Mouse (Mus musculus) regulatory T cell (primary cell): Measurements from ENCODE around the gene Zfp654.
"Not testable (repeated sequence)": the region's sequence is repeated elsewhere in the genome, so short reads cannot be mapped to it uniquely, and the experiment has no call there.

Experiments used
- in situ Hi-C: fragments of 300-600 bp; cut with MboI, MseI; formaldehyde crosslinking; loops from one replicate; pipeline ENCODE4 v1.15.1; 2025; ENCODE audit warnings: high pct_unique_total_duplicates

Gene Zfp654

DNA sequence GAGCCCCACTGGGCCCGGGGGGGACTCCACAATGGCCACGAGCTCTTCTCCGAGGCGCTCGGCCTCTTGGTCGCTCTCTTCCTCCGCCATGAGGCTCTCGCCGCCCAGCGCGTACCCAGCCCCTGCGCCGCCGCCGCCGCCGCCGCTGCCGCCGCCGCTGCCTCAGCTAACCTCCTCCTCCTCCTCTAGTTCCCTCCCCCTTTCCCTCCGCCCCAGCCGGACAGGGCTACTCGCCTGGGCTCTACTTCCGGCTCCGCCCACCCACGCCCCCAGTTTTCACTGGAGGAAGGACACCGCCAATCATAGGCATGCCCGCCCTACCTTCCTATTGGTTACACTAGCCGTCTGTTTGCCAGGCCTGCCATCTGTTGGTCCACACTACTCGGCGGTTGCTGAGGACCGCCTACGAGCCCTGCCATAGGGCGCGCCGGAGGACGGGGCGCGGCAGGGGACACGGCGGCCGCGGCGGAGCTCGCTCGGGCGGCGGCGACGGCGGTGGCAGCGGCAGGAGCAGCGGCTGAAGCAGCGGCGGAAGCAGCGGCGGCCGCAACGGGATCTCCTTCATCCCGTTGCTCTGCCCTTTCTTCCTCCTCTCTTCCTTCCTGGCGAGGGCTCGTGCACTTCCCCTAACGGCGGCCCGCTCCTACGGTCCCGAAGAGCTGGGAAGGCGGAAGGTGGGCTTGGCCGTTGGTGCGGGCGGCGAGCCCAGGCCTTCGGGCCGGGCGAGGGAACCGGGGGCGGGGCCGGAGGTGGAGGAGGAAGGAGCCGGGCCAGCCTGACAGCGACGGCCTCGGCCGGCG, at the start of gene Zfp654, which contains the start of gene Cggbp1:
Gene Zfp654 (minus strand): TSS at position 90 of the 800 bp plus-strand sequence.
Gene Cggbp1 (plus strand): TSS at position 434 of the 800 bp plus-strand sequence.
- in situ Hi-C loops = no loop called here

DNA sequence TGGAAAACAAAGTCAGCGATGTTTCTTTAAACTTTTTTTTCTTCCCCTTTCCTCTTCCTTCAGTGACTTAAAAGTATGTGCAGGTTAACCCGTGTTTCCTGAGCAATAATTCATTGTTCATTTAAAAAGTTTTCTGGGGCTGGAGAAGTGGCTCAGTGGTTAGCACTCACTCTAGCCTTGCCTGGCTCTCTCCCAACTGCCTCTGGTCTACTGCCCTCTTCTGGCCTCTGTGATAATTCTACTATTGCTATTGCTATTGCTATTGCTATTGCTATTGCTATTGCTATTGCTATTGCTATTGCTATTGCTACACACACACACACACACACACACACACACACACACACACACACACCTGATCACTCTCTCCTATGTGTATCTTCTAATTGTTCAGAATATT, 47.6 kb upstream of the Zfp654 start:
- in situ Hi-C loops = no loop called here

DNA sequence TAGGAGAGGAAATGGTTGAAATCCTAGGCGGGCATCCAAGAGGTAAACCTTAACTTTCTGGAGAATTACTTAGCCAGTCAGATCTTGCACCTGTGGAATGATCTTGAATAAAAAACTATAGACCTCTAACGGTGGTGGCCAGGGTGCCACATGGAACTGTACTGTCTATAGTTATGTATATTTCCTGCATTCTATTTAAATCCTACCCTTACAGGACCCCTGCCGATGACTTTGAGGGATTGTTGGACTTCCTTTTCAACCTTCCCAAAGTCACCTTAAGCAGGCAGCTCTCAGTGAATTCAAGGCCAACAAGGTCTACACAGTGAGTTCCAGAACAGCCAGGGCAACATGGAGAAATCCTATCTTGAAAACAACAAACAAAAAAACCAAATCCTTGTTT, 38.0 kb upstream of the Zfp654 start:
- in situ Hi-C loops = no loop called here

DNA sequence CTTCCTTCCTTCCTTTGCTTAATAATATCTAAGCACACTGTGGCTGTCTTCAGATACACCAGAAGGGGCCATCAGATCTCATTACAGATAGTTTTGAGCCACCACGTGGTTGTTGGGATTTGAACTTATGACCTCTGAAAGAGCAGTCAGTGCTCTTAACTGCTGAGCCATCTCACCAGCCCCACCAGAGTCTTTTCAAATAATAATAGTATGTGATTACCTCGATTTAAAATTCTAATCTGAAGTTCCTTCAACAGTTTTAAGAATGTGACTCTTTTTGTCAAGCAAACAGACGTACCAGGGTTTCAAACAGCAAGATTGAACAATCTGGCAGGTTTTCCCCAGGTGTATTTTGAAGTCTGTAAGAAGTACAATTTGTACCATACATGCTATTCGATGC, 34.1 kb upstream of the Zfp654 start:
- in situ Hi-C loops = no loop called here

DNA sequence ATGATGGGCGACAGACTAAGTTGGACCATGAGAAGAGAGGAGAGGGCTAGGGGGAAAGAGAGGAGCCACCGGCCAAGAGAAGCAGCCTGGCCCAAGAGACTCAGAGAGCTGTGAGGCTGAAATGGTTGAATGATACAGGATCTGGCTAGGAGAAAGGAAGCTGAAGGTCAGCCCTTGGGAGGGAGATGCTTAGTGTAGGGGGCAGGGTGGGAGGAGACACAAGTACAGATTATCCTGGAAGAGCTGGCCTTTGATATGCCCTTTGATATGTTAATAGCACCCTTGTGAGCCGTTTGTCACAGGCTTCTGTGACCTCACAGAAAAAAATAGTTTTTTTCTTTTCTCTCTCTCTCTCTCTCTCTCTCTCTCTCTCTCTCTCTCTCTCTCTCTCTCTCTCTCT, 33.7 kb upstream of the Zfp654 start:
- in situ Hi-C loops = no loop called here

DNA sequence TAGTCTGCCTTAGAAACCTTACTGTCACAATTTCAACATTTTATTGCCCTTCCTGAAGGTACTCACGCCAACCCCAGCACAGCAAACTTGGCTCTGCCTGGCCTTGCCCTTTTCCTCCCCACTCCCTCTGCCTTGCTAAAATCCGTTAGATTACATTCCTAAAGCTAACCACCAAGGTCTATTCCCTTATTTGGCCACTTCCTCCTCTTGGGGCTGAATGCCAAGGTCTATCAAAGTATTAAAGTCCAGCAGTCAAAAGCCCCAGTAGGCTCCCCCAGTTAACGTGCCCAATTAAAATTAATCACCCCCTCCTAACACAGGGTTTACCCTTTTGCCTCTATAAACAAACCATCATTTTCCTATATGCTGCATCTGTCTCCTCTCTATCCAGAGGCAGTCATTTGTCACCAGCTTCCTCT, 33.0 kb upstream of the Zfp654 start:
- in situ Hi-C loops = no loop called here

DNA sequence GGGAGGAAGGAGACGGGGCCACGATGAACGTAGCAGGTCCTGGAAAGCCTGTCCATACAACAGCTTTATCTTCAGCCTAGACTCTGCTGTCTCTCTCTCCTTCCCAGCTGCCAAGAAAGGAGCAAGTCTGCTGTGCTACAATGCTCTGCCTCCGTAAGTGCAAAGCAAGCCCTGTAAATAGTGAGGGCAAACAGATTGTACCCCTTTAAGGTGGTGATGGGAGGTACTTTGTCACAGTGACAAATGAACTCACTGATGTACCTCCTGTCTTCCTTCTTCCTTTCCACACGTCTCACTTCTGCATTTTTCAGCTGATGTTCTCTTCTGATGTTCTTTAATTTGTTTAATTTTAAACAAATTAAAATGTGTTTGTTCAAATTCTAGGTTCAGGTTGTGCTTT, 32.4 kb upstream of the Zfp654 start:
- in situ Hi-C loops = no loop called here

DNA sequence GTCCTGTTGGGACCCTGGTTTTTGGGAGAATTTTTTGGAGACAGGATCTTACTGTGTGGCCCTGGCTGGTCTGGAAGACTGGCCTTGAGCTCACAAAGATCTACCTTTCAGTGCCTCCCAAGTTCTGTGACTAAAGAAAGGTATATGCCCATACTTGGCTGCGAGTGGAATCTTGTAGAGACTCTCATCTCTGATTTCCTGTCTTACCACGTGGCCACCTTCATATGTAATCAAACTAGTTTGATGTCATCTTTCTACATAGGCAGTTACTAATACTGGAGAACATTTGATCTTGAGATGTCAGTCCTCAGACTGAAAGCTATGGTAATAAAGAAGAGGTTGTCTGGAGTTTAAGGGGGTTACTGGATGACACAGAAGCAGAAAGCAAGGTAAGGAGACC, 30.0 kb upstream of the Zfp654 start:
- in situ Hi-C loops = no loop called here

DNA sequence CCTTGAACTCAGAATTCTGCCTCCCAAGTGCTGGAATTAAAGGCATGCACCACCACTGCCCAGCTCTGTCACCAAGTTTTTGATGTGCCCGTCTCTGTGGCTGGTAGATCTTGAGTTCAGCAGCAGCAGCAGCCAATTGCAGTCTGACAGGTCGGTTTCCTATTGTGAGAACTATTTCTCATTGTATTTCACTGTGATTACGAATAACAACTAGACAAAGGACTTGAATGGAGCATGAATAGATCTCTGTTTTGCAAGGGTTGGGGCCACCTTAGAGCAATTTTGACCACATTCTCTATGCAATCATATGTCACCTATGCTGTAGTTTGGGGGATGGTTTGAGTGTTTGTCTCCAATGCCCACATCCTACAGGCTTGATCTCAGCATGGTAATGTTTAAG, 29.5 kb upstream of the Zfp654 start:
- in situ Hi-C loops = no loop called here

DNA sequence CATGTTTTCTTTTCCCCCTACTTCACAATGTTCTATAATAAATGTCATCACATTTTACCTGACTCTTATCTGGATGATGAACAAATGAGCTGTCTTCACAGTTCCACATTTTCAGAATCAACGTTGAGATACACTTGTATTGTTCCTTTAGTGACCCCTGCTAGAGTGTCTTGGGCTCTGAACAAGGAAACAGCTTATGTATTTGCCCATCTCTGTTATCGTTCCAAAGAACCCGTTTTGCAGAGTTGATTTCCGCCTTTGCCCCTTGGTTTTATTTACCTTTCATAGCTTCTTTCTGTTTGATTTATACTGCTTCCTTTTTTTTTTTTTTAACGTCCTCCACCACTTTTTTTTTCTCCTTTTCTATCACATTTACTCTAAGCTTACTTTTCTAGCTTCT, 28.3 kb upstream of the Zfp654 start:
- in situ Hi-C loops = no loop called here

DNA sequence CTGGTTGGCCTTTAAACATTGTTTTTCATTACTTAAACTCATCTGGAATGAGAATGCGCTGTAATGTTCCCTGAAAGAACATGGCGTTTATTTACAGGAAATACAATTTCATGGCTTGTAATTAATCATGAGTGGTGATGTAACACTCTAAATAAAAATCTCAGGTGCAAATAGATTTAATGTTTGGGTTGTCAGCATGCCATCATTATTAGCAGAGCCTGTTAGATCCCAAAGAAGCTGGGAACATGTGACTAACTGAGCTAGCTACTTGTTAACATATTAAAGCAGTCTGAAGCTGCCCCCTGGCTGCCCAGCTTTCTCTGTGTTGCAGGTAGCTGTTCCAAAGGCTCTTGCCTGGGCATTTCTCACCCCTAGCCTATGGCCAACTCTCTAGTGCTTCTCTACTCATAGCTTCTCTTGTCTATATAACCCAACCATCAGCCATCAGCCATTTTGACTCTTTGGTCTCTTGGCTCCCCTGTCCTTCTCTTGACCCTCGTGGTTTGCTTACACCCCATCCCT, 27.2 kb upstream of the Zfp654 start:
- in situ Hi-C loops = no loop called here

DNA sequence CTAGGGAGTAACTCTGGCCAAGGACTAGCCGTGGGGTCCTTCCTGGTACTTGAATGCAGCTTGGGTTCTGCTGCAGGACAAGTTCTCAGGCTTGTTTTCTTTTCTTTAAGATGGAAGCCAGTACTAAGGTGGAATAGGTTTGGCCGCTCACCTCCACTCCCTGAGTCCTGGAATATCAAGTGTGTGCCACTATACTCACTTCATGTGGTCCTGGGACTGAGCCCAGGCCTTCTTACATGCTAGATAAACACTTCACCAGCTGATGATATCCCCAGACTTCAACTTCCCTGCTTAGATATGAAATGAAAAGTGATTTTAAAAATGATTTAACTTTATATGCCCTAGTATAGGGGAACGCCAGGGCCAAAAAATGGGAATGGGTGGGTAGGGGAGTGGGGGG, 25.9 kb upstream of the Zfp654 start:
- in situ Hi-C loops = no loop called here

DNA sequence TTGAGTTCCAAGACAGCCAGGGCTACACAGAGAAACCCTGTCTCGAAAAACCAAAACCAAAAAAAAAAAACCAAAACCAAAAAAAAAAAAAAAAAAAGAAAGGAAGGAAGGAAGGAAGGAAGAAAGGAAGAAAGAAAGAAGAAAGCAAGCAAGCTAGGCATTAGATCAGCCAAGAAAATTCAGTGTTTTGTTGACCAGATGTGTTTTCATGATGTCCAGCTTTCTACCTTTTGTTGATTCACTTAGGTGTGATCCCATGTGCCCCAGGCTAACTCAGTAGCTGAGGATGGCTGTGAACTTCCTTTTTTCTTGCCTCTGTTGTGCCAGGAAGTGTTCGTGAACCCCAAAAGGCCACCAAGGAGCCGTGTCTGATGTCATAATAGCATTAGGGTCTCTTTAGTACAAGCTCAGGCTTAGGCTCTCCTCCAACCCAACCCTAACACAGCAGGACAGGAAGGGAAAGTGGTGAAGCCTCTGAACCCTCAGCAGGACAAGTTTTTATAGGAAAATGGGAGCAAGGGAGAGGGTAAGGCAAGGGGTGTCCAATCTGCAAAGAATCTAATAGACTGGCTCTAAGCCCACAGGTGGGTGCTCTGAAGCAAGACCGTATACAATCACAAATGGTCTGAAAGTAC, 25.3 kb upstream of the Zfp654 start:
- in situ Hi-C loops = no loop called here

DNA sequence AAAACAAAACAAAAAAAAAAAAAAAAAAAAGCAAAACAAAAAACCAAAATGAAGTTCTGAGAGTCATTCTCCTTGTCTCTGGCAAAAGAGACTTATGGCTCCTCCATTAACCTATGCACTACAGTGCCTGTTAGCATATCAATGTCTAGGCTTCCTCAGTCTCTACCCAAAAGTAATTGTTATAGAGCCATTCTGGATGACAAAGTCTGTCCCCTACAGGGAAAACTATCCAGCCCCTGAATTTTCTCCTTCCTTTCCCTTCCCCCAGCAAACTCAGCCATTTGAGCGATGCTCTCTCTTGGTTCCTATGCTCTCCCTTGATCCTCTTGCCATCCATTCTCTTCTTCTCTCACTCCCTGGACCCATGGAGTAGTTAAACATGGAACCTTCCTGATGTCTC, 24.4 kb upstream of the Zfp654 start:
- in situ Hi-C loops = no loop called here

DNA sequence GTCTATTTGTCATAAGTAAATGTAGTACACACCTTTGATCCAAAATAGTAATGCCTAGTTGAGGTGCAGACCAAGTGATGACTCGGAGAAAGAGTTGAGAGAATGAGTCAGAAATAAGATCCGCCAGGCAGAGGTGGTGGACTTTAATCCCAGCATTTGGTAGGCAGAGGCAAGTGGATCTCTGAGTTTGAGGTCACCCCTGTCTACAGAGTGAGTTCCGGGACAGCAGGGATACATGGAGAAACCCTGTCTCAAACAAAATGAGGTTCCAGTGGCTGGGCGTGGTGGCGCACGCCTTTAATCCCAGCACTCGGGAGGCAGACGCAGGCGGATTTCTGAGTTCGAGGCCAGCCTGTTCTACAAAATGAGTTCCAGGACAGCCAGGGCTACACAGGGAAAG, 23.9 kb upstream of the Zfp654 start:
- in situ Hi-C loops = no loop called here

DNA sequence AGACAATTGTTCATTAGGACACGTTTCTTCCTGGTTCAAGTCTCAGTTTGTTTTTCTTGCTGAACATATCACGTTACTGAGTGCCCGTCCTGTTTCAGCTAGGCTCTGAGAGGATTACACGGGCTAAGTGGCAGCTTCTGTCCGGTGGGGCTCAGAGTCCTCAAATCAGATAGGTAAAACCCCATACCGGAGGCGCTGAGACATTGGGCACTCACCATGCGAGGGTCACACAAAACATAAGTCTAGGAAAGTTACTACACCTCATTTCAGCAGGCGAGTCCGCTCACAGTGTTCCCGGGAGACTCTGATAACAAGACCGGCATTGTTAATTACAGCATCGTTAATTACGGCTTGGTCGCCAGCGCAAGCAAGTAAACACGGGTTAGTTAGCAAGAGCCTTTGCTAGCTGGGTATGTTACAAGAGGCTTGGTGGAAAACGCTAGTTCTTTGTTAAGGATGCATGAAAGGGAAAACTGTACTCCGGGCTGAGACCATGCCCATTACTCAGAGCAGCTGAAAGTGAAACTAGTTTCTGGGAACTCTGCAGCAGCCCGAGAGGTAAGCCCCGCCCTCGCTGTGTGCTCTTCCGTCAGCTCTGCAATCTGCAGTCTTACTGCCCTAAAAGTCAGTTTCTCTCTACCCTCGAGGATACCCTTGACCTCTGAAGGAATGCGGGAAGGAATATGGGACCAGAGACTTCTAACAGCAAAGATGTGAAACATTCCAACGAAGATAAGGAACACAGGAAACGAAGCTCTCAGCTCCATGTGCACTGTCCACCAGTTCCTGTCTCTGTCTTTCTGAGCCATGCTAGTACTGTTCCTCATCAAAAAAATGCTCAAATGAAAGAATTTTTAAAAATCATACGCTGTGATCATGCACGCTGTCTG, 22.2 kb upstream of the Zfp654 start:
- in situ Hi-C loops = no loop called here

DNA sequence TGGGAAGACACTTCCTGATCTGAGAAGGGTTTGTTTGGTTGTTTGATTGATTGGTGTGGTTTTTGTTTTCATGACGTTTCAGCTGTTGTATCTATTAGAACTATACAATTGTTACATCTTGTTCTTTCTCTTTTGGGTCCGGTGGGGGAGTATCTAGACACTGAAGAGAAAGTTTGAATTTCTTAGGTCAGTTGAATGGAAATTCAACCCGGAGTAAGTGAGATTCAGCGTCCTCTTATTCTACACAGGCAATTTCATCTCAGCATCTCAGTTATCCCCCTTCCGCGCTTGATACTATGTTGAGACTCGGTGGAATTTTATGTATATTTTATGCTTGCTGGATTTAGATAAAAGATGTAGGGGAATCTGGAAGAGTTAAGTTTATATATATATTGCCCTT, 21.4 kb upstream of the Zfp654 start:
- in situ Hi-C loops = no loop called here

DNA sequence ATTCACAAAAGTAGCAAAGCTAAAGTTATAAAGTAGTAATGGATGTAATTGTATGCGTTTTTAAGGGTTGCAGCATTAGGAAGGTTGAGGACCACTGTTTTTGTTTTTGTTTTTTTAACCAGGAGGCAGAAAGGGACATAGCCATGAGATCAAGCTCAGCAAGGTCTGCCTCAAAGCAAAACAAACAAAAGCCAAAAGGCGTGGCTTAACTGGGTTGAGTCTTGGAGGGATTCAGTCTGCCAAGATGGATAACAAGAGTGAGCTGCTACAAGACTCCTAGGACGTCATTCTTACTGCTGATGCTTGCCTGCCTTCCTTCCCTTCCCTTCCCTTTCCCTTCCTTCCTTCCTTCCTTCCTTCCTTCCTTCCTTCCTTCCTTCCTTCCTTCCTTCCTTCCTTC, 20.8 kb upstream of the Zfp654 start:
- in situ Hi-C loops = no loop called here

DNA sequence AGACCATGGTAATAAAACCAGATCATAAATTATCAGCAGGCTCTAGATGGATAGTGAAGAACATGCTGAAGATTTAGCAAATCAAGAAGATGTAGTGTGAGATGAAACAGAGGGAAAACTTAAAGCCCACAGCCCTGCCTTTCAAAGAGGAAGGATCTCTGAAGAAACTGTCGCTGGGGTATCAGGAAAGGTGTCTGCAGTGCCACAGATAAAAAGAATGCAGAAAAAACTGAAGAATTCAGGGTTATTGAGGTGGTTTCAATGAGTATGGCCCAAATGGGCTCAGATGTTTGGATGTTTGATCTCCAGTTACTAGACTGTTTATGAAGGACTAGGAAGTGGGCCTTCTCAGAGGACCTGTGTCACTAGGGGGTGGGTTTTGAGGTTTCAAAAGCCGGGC, 18.2 kb upstream of the Zfp654 start:
- in situ Hi-C loops = no loop called here

DNA sequence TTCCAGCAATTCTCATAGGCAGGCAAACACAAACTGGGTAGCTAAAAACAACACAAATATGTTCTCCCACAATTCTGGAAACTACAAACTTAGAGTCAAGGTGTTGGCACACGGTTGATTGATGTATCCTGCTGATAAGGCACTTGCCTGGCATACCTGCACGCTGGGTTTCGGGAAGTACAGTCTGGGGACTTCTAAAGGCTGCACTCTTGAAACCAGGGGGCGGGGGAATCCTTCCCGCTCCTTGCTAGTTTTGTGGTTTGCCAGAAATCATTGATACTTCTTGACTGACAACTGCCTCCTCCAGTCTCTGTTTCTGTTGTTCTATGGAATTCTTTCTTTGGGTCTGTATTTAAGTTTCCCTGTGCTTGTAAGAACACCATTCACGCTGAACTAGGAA, 17.2 kb upstream of the Zfp654 start:
- in situ Hi-C loops = no loop called here

DNA sequence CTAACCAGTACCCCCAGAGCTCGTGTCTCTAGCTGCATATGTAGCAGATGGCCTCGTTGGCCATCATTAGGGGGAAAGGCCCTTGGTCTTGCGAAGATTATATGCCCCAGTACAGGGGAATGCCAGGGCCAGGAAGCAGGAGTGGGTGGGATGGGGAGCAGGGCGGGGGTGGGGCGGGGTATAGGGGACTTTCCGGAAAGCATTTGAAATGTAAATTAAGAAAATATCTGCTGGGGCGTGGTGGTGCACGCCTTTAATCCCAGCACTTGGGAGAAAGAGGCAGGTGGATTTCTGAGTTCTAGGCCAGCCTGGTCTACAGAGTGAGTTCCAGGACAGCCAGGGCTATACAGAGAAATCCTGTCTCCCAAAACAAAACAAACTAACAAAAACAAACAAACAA, 14.4 kb upstream of the Zfp654 start:
- in situ Hi-C loops = not testable (repeated sequence)

DNA sequence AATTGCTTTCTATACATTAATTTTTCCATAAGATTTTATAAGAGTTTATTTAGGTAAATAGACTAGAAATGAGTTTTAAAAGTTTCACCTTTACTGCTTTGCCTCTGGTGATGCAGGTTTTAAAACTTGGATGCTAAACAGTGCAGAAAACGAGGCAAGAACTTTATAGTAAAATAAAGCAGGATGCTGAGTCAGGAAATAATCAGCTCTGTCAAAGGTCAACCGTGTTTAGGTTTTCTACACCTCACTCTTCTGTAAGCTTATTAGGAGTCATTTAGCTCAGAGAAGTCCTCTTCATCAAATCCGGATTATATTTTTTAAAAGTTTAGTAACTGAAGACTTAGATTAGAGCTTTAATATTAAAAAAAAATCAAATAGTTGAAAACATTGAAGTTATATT, 5.5 kb upstream of the Zfp654 start:
- in situ Hi-C loops = no loop called here
